In genomic region chr6:72162155-72162890, GRCm38 (mm10) we compare ENCODE assay signal across 8 mouse cellular contexts.
DNase-seq lines count a peak whose midpoint lies in the region; ATAC-seq and TF ChIP-seq lines count a peak whose summit lies in the region.

No protein-coding gene starts in this region.

- H3K27ac ChIP-seq in spleen, adult 2 months (ENCODE audit: insufficient read depth, low read length) = peak overlapping the region; percentile 24
- H3K27ac ChIP-seq in midbrain, postnatal 0 days (ENCODE audit: low read depth, low read length) = no peak overlapping the region

- no peak overlapping the region for H3K4me2 ChIP-seq in midbrain, postnatal 0 days (ENCODE audit: low read depth, low read length, poor library complexity, severe bottlenecking)

- peak overlapping the region; percentile 2; the same call in 1 of the 2 replicates for H3K4me3 ChIP-seq in spleen, adult 2 months (ENCODE audit: extremely low read depth, insufficient read depth, insufficient read length)
- no peak overlapping the region for H3K4me3 ChIP-seq in midbrain, postnatal 0 days (ENCODE audit: low read depth, low read length)

- H3K9ac ChIP-seq in midbrain, postnatal 0 days (replicated peaks; ENCODE audit: low read length, poor library complexity, severe bottlenecking) = no peak overlapping the region

- WGBS in spleen, adult 2 months = 14% methylated on average over 19 of the region's 19 CpGs
- WGBS in midbrain, postnatal 0 days = 65% methylated on average over 19 of the region's 19 CpGs

- no peak for TF ChIP-seq POLR2A in spleen, adult 2 months (IDR thresholded peaks at IDR 0.05; ENCODE audit: low read depth, low read length)

- no peak for DNase-seq in spleen, adult 2 months (ENCODE audit: low read depth in 1 of 2, low spot score in 2 of 2)
- no peak for DNase-seq in spleen, adult 12 weeks (ENCODE audit: low spot score)
- peak; percentile 99 for DNase-seq in heart, adult 11 months
- DNase-seq in kidney, adult 9 months = peak; percentile 86
- peak; percentile 32 to 52 for DNase-seq in lung, postnatal 4 days
- no peak for DNase-seq in cerebellum, adult 11-12 months
- no peak for DNase-seq in midbrain, postnatal 0 days (ENCODE audit: low spot score)
- no peak for DNase-seq in layer of hippocampus, adult 8-10 months (ENCODE audit: low spot score in 2 of 2)

- no peak for TF ChIP-seq CTCF in spleen, adult 2 months (IDR thresholded peaks at IDR 0.05; ENCODE audit: extremely low read depth, insufficient read depth, insufficient read length, insufficient replicate concordance)
- TF ChIP-seq CTCF in midbrain, postnatal 0 days (IDR thresholded peaks at IDR 0.05) = no peak

- peaks cover 10% of the 10 kb centered on the region; the same call in 1 of the 2 replicates for H3K4me1 ChIP-seq in spleen, adult 2 months (ENCODE audit: control insufficient read depth, insufficient read depth, insufficient read length)
- H3K4me1 ChIP-seq in midbrain, postnatal 0 days (ENCODE audit: insufficient read depth, low read length) = no peaks in the 10 kb centered on the region

- no peak for ATAC-seq in midbrain, postnatal 0 days (ENCODE audit: low FRiP score)

- no peaks in the 10 kb centered on the region for H3K27me3 ChIP-seq in spleen, adult 2 months (ENCODE audit: control insufficient read depth, insufficient read depth, low read length)
- no peaks in the 10 kb centered on the region for H3K27me3 ChIP-seq in midbrain, postnatal 0 days (ENCODE audit: insufficient read depth, low read length)

- no peaks in the 10 kb centered on the region for H3K36me3 ChIP-seq in spleen, adult 2 months (ENCODE audit: control insufficient read depth, insufficient read depth, low read length)
- H3K36me3 ChIP-seq in midbrain, postnatal 0 days (ENCODE audit: insufficient read depth, low read length) = no peaks in the 10 kb centered on the region

- H3K9me3 ChIP-seq in midbrain, postnatal 0 days (ENCODE audit: low read length) = no peaks in the 10 kb centered on the region

Comparison
In these comparisons a context has a peak if more than half of its experiments do, and no peak if none do; other contexts are left out.
1. DNase-seq: peak in heart, adult 11 months (single experiment), kidney, adult 9 months (single experiment) and lung, postnatal 4 days (2 of 2); none in spleen, adult 2 months (0 of 2), spleen, adult 12 weeks (single experiment), cerebellum, adult 11-12 months (single experiment), midbrain, postnatal 0 days (single experiment) and layer of hippocampus, adult 8-10 months (0 of 2).